Mouse (Mus musculus) thymus, postnatal 10 days (tissue): ENCODE data around the gene Racgap1.

Experiments used
- DNase-seq, 2 experiments: peaks; one replicate each; pipeline ENCODE4 v3.0.0; 2021; ENCODE audit warnings: low spot score in 2 of 2

Gene Racgap1

DNA sequence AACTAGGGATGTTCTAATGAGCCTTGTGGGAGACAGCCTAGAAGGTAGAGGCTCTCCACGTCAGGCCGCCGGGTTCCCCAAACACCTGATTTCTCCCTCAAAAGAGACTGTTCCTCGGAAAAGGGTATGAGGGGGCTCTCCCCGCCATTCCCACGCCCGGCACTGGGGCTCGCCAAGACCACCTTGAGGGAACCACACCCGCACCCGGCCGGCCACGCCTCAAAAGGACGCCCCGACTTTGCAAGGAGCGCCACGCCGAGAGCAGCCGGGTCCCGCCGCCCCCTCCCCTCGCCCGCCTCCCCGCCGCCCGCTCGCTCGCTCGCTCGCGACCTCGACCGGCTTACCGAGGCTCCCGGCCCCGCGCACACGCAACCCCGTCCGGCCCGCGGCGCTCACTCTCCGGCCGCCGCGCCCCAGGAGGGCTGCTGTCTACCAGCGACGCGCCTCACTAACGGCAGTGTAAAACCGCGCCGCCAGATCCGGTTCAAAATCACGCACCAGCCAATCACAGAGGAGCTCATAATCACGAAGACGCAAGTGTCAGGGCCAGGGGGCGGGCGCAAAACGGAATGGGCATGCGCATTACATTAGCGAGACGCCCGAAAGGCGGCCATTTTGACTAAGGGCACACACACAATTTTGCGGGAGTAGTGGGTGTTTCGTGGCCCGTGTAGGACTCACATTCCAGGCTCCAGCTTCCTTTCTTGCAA lies at the start of gene Racgap1:
Gene Racgap1, minus strand, starts transcription at position 494 of the 710 bp plus-strand sequence.
- DNase-seq, result peak; percentile 95 to 97

DNA sequence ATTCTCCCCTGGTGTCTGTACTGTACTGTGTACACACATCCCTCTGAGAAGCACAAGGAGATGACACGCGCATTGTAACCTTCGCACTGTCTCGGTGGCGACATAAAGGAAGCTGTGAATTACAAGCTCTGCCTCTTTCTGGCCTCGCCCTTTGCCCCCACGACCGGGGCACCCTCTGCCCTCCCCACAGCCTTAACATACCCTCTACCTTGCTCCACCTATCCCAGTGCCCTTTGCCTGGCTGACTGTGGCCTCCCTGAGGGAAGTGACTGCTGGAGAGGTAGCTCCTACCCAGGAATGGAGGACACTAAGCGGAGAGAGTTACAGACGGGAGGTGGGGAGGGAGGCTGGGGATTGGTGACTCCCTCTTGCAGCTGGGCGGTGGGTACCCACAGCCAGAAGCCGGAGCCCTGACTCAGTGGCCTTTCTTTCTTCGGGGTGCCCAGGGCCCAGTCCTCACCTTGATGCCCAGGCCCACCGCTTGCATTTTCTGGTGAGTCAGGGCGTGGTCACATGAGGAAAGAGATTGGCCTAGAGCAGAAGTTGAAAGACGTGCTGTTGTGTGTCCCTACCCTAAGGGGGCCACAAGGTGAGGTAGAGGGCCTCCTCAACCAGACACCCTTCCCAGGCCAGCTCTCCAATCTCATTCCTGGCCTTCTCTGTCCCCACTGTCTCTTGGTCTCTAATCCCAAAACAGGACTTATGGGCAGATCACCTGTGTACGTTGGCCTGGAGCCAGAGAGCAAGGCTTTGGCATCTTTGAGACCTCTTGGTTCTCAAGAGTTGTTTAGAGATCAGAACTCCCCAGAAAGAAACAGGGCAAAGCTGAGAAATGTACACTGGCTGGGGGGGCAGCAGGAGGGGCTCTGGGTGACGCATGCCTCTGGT lies 49.0 kb upstream of the Racgap1 start:
- no peak for DNase-seq

DNA sequence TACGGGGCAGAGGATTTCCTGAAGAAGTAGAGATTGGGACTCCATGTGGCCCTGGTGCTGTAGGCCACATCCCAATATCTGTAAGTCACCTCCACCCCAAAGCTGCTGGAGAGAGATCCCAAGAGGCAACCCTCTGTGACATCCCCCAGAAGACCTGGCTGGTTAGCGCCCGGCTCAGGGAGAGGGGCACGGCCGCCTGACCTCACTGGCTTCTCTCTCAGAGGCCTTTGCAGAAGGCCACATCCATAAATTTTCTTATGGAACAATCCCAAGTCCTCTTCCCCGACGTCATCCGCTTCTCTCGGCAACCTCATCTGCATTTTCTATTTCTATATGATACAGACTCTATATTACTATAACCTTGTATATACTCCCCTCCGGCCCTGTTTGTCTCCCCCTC lies 48.3 kb upstream of the Racgap1 start:
- no peak for DNase-seq

DNA sequence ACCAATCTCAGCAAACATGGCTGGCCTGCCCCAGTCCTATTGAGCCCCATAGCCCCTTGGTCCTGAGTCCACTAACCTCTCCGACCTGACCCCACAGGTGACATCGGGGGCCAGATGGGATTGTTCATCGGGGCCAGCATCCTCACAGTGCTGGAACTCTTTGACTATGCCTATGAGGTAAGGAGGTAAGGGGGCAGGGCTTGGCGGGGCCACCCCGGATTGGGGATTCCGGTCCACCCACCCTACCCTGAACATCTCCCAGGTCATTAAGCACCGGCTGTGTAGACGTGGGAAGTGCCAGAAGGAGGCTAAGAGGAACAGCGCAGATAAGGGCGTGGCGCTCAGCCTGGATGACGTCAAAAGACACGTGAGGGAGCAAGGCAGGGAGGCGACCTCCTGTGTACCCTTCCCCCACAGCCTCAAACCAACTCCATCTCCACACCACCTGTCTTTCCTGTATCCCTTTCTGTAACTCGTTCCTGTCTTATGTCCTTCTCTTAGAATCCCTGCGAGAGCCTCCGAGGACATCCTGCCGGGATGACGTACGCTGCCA lies 47.2 kb upstream of the Racgap1 start:
- no peak for DNase-seq

DNA sequence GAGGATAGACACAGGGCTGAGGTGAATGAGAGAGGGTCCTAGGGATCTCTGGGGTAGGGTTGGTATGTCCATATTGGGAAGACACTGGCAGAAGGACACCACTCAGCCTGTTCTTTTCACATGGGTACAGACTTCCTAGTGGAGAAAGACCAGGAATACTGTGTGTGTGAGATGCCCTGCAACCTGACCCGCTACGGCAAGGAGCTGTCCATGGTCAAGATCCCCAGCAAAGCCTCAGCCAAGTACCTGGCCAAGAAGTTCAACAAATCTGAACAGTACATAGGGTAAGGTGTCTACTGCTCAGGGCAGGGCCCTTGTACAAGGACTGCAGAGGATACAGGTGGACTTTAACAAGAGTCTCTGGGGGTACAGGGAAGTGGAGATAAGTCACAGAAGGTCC lies 45.9 kb upstream of the Racgap1 start:
- DNase-seq, result no peak

DNA sequence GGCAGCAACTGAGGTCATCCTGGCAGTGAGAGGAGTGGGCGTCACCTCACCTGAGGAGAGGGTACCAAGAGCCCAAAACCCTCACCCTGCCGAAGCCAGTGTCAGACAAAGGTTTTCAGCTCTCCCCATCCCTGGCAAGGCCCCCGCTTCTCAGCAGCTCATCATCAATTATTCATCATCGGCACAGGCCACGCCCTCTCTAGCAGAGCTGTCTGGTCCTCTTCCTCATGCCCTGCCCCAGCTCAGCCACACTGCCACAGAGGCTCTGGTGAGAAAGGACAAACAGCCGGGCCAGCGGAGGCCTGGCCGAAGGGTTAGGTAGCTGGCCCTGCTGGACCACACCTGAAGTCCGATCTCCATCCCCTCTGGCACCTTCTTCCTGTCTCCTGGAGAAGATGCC lies 40.5 kb upstream of the Racgap1 start:
- no peak for DNase-seq

DNA sequence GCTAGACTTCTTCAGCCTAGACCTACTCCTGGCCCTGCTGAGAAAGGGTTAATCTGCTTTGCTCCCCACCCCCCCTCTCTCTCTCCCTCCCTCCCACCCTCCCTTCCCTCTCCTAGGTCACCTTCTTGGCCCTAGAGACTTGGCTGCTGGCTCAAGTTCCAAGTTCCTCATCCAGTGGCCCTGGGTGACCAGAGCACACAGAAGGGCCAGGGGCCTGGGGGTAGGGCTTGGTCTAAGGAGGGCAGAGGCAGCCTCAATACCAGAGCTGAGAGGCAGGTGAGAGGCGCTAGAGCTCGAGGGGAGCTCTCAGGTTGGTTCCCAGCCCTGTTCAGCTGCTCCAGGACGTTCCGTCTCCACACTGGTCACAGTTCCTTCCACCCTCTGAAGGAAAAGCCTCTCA lies 39.5 kb upstream of the Racgap1 start:
- DNase-seq, result no peak

DNA sequence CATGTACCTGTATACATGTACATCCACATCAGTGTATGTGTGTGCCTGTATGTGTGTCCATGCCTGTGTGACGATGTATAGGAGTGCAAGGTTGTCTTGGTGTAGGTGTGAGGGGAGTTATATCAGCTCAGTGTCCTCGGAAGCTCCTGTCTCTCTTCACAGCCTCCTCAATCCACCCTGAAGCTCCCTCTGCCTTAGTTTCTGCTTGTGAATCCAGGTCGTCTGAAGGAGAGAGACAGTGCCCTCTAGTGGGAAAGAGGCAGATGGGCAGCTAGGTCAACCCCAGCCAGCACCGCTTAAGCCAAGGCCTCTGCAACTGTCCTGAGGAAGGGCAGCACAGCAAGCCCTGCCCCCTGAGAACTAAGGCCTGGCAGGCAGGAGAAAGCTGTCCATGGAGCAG lies 37.3 kb upstream of the Racgap1 start:
- peak in 1 of 2 experiments; percentile 43 for DNase-seq

DNA sequence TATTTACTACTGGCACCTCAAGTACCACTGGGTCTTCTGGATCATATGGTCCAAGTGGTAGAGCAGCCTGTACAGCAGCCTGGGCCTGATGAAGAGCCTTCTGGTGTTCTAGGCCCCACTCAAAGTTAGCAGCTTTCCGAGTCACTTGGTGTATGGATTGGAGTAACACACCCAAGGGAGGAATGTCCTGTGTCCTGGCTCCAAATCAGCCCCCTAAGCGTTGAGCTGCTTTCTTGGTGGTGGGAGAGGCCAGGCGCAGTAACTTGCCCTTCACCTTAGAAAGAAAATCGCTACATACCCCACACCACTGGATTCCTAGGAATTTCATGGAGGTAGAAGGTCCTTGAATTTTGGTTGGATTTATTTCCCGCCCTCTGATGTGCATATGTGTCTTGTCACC lies 32.7 kb upstream of the Racgap1 start:
- no peak for DNase-seq

DNA sequence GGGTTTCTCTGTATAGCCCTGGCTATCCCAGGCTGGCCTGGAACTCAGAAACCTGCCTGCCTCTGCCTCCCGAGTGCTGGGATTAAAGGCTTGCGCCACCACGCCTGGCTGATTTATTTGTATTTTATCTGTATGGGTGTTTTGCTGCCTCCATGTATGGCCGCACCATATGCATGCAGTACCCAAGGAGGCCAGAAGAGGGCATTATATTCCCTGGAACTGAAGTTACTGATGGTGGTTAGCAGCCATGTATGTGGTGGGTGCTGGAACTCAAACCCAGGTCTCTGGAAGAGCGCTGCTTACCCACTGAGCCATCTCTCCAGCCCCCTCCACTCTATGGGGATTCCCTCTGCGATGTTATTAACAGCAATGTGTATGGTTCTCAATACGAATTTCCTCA lies 31.4 kb upstream of the Racgap1 start:
- no peak for DNase-seq

DNA sequence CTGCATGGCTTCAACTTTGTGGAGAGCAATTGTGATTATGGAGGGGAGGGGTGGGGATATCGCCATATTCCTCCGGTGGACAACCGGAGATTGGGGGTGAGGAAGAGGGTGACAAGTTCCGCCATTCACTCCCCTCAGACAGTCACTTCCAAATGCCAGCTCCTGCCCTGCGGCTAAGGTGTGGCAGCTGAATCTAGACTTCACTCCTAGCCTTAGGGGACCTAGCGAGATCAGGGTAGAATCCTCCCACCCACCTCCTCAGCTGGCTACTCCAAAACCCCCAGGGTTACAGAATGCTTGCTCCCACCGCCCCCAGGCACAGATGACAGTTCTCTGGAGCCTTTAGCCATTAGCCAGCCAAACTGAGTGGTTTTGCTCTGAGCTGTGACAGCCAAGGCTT lies 27.6 kb upstream of the Racgap1 start:
- no peak for DNase-seq

DNA sequence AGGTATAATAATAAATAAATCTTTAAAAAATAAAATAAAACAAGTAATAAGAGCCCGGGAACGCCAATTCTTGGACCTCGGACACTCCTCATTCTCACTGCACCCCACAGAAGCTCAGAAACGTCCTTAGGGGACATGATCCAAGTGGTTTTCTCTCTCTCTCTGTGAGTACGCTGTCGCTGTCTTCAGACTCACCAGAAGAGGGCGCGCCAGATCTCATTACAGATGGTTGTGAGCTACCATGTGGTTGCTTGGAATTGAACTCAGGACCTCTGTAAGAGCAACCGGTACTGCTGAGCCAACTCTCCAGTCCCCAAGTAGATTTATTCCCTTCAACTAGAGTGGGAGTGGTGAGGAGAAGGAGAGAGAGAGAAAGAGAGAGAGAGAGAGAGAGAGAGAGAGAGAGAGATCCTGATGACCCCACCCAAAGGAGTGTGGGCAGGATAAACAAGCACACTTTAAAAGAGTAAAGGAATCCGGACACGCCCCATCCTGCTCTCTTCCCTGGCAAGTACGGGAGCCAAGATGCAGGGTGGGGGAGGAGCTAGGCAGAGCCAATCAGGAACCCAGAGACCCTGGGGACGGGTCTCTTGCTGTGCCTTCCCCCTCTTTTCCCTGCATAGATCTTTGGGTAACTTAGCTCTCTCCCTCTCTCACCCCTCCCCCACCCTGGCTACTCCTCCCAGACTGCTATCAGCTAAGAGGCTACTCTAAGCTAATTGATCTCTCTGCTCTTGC lies 26.8 kb upstream of the Racgap1 start:
- peak in 1 of 2 experiments; percentile 57 for DNase-seq

DNA sequence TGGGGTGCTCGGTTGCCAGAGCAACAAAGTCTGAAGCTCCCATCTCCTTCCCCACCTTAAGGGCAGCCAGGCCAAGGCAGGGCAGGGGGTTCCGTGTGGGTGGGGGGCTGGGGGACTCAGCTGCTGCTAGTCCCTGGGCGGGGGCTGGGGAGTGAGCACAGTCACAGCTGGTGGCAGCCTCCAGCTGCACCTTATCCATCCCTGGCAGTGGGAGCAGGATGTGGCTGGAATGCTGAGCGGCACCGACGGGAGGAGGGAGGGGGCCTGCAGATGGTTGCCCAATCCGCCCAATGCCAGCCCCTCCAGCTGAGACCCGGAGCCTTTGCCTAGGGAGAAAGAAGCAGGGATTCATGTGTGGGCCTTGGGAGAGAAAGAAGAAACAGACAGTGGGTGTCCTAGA lies 25.6 kb upstream of the Racgap1 start:
- DNase-seq, result no peak

DNA sequence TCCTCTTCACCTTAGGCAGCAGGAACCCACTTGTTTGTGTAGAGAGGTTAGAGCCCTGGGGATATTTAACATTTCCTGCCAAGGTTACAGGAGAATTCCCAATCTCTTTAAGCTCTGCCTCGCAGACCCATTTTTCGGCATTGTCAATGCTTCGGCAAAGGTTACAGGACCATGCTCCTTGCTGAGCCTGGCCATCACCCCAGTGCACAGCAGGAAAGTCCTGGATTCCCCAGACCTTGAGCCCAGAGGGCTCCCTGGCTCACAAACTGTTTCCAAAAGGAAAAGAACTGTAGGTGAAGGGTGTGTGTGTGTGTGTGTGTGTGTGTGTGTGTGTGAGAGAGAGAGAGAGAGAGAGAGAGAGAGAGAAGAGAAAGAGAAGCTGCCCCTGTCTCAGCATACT lies 23.4 kb upstream of the Racgap1 start:
- DNase-seq, result no peak

DNA sequence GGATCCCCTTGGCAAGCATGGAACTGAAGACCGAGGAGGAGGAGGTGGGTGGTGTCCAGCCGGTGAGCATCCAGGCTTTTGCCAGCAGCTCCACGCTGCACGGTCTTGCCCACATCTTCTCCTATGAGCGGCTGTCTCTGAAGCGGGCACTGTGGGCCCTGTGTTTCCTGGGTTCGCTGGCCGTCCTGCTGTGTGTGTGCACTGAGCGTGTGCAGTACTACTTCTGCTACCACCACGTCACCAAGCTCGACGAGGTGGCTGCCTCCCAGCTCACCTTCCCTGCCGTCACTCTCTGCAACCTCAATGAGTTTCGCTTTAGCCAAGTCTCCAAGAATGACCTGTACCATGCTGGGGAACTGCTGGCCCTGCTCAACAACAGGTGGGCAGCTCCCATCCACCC lies 20.3 kb upstream of the Racgap1 start:
- no peak for DNase-seq

DNA sequence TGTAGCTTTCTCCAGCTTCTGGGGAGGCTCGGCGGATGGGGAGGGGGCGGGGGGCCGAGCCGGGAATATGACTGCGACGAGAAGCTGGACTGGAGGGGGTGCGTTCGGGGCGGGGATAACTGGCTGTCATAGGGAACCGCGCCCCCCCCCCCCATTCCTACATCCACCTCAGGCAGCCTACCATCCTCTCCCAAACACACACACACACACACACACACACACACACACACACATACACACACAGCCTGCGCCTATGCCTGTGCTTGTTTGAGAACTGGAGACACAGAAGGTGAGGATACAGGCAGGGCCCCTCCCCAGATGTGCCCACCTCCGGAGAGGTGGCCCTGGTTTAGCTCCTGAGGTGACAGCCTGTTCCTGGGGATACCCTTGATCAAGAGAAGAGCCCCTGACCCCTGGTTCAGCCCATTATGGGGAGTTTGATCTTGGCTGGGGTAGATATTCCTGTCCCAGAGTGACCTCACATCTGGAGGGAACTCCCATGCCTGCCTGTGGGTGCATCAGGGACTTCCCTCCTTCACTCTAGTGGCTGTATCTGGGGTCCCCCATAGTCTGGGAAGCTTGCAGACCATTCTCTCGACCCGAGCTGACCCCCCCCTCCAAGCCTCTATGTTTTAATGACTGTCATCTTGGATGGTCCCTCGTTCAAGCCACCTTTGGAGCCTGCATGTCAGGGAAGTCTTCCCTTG lies 19.7 kb upstream of the Racgap1 start:
- DNase-seq, result no peak

DNA sequence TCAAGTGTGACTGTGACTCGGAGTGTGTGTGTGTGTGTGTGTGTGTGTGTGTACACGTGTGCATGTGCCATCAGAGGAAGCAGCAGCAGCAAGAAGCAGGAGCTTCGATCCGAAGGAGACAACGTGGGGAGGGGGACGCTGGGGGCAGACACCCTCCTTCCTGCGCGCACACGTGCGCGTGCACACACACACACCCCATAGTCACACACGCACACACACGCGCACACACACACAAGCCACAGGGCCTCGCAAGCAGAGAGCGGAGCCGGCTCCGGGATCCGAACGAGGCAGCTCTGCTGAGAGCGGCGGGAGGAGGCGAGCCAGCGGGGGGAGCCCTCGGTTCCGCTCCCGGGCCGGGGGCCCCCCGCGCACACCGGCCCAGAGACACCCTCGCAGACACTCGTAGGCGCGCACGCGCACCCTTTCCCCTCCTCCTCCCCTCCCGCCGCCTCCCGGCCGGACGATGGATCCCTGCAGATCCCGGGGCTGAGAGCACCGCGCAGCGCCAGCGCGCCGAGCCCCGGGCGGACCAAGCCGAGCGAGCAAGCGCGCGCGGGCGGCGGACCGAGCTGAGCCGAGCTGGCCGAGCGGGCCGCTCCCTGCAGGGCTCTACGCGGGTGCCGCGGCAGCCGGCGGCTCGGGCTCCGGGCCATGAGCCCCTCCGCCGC lies 18.8 kb upstream of the Racgap1 start, which contains the start of gene Asic1:
Gene Asic1, plus strand, starts transcription at position 215 of the 668 bp plus-strand sequence.
- peak in 1 of 2 experiments; percentile 16 for DNase-seq

DNA sequence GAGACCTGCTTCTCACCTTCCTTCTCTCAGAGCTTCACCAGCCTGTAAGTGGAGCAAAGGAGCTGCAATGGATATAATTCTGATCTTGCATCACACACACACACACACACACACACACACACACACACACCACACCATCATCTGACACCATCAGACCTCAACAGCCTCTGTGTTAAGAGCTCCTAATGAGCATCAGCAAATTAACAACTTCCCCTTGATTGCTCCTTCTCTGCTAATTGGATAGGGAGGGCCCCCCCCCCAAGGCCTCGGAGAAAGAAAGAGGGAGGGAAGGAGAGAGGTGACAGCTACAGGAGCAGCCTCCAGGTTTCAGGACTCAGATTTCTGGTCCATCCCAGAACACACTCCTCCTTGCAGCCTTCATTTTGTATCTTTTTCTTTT lies 17.9 kb upstream of the Racgap1 start:
- no peak for DNase-seq

DNA sequence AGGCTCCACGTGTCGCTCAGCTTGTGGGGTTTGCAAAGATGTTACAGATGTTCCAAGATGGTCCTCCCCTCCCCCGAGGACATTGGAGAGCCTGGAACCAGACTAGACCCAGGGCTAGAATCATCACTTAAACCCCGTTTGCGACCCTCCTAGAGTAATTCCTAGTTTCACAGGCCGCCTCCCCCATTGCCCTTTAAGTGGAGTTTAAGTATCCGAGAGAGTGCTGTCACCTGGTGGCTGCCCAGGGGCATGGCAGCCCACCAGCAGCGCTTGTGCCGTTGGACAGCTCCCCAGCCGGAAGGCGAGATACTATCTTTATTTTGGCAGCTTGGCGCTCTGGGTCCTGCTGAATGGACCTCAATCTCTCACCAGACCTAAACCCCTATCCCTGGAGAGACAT lies 17.4 kb upstream of the Racgap1 start:
- DNase-seq, result peak; percentile 48 to 73

DNA sequence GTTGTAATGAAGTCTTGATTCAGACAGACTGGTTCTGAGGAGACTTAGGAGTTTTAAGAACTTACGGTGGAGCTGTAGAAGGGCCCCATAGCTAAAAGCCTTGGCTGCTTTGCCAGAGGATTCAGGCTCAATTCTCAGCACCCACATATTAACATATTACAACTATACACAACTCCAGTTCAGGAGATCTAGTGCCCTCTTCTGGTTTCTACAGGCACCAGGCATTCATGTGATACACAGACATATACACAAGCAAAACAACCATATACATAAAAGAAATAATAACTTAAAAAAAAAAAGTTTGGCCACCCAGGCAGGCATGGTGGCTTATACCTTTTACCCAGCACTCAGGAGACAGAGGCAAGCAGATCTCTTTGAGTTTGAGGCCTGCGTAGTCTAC lies 16.1 kb upstream of the Racgap1 start:
- DNase-seq, result no peak
